Mouse (Mus musculus) E14TG2a.4 (cell line): ENCODE measurements at regions not wholly inside any gene's neighbourhood (a gene's known extent, or its start where the extent isn't known, plus 50 kb on each side); places are given as distances from the start of the nearest gene placed in this dataset.

Experiments used
- H3K27me3 ChIP-seq: 2 replicates; pipeline ENCODE4 v1.6.1; 2014; ENCODE audit warnings: low read length, control low read depth; ENCODE audit not compliant: insufficient read depth
- H3K36me3 ChIP-seq: 2 replicates; pipeline ENCODE4 v1.6.1; 2014; ENCODE audit warnings: low read length, control low read depth; ENCODE audit not compliant: insufficient read depth
- H3K4me1 ChIP-seq: replicated peaks from 2 replicates; pipeline ENCODE4 v1.6.1; 2014; ENCODE audit warnings: low read depth, low read length, control low read depth
- H3K4me3 ChIP-seq: replicated peaks from 2 replicates; pipeline ENCODE4 v1.5.1; 2014; ENCODE audit warnings: mild to moderate bottlenecking, low read length
- H3K9me3 ChIP-seq: 2 replicates; pipeline ENCODE4 v1.6.1; 2014; ENCODE audit warnings: low read length, control low read depth
- CTCF ChIP-seq: conservative IDR thresholded peaks from 2 replicates; pipeline ENCODE4 v1.5.1; 2014; ENCODE audit warnings: low read length
- NANOG ChIP-seq: IDR thresholded peaks from 2 replicates; pipeline ENCODE4 v1.6.1; 2014; ENCODE audit warnings: borderline replicate concordance, low read length, mixed read lengths
- POU5F1 ChIP-seq: IDR thresholded peaks from 2 replicates; pipeline ENCODE4 v1.6.1; 2014; ENCODE audit warnings: low read length, borderline replicate concordance

DNA sequence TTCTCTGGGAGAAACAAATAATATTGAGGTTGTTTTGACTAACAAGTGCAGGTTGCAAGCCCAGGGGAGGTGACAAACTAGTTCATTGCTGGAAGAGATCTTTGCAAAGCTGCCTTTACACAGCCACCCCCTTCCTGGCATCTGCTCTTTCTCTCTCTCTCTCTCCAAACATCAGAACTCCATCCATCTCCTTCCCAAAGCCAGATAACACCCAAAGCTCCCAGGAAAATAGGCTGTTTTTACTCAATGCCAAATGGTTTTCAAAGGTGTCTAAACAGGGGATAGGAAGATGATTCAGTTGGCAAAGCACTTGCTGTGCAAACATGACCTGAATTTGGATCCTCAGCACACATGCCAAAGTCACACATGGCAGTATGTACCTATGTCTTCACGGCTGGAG is 133.9 kb downstream of the Chst1 start:
- peaks cover 17% of the 10 kb centered on the region for H3K9me3 ChIP-seq
- peaks cover 13% of the 10 kb centered on the region for H3K27me3 ChIP-seq
- TF ChIP-seq CTCF, result no peak
- TF ChIP-seq NANOG, result no peak
- TF ChIP-seq POU5F1, result no peak
- peaks cover 14% of the 10 kb centered on the region; the same call in 1 of the 2 replicates for H3K4me1 ChIP-seq
- H3K36me3 ChIP-seq, result no peaks in the 10 kb centered on the region
- H3K4me3 ChIP-seq, result no peak overlapping the region

DNA sequence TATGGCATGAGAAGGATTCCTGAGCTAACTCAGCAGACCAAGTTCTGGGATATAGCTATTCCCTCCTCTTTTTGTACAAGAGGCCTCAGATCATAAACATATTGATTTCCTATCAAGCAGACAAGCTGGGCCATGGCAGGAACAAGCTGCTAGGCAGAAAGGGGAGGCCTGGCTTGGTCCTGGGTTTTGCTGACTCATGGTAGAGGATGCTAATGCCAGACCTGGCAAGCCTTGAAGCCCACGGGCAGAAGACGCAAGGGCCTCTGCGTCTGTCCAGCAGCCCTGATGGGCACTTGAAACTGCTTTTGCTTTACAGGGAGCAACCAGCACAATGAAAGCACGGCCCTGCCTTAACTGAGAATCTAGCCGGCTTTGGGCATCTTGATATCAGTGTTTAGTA is 136.3 kb downstream of the Chst1 start:
- Histone ChIP-seq H3K4me1 (peaks cover 22% of the 10 kb centered on the region), H3K36me3 (no peaks in the 10 kb centered on the region), H3K27me3 (peaks cover 5% of the 10 kb centered on the region; the same call in 1 of the 2 replicates), H3K9me3 (peaks cover 17% of the 10 kb centered on the region), H3K4me3 (no peak overlapping the region)
- TF ChIP-seq NANOG, result no peak

DNA sequence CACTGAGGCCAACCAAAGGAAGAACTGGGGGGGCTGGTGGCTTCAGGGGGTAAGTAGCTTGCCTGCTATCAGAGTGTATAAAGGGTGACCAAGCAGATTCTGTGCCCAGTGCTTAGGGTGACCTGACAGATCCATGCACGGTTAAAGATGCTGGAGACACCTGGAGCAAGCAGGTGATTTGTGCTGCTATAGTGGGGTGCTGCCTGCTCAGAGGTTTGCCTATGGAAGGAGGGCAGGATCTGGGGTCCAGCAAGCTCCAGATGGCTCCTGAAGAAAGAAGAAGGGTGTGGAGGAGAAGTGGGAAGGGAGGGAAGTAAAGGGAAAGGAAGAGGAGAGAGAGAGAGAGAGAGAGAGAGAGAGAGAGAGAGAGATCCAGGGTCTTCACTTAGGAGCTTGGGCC is 137.8 kb downstream of the Chst1 start:
- no peak for TF ChIP-seq POU5F1
- TF ChIP-seq CTCF, result no peak
- TF ChIP-seq NANOG, result no peak
- Histone ChIP-seq H3K4me3 (no peak overlapping the region), H3K27me3 (peaks cover 5% of the 10 kb centered on the region; the same call in 1 of the 2 replicates), H3K9me3 (peaks cover 18% of the 10 kb centered on the region), H3K4me1 (peaks cover 31% of the 10 kb centered on the region), H3K36me3 (no peaks in the 10 kb centered on the region)

DNA sequence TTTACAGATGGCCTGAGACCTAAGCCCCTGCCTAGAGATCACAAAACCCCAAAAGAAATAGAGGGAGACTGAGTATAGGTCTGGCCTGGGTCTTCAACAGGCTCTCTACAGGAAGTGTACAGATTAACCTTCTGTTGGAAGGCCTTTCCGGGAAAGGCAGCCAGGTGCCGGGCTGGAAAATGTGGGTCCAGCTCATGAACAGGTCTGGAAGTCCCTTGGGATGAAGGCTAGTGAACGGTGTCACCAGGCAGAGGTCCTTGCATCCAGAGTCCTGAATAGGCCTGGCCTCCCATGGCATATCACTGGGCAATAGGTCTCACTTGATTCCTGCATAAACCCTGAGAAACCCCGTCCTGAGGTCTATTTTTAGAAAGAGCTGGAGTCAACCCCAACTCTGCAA is 140.1 kb downstream of the Chst1 start:
- no peak overlapping the region for H3K4me3 ChIP-seq
- H3K27me3 ChIP-seq, result peaks cover 5% of the 10 kb centered on the region; the same call in 1 of the 2 replicates
- TF ChIP-seq POU5F1 (no peak), NANOG (no peak), CTCF (no peak)
- H3K9me3 ChIP-seq, result 0 out of 2 replicates have a peak, but pooled peaks cover 3% of the 10 kb centered on the region
- peaks cover 49% of the 10 kb centered on the region for H3K4me1 ChIP-seq
- no peaks in the 10 kb centered on the region for H3K36me3 ChIP-seq

DNA sequence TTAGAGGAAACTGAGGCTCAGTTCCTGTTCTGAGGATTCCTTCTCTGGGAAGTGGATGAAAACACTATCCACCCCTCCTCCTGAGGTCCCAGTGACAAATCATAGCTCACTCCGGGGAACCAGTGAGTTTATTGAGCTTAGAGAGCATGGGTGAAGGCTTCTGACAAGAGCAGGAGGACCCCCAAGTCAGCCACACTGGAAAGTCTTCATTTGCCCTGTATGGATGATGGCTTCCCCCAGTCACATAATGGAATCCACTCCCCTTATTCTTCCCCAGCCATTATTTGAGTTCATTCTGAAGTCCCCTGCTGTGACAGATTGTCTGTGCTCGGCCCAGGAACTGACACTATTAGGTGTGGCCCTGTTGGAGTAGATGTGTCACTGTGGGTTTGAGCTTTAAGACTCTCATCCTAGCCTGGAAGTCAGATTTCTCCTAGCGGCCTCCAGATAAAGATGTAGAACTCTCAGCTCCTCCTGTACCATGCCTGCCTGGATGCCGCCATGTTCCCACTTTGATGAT is 141.3 kb downstream of the Chst1 start:
- H3K9me3 ChIP-seq, result 0 out of 2 replicates have a peak, but pooled peaks cover 3% of the 10 kb centered on the region
- H3K4me3 ChIP-seq, result no peak overlapping the region
- no peaks in the 10 kb centered on the region for H3K36me3 ChIP-seq
- TF ChIP-seq NANOG, result no peak
- TF ChIP-seq CTCF, result no peak
- no peak for TF ChIP-seq POU5F1
- H3K4me1 ChIP-seq, result peaks cover 49% of the 10 kb centered on the region
- peaks cover 5% of the 10 kb centered on the region; the same call in 1 of the 2 replicates for H3K27me3 ChIP-seq

DNA sequence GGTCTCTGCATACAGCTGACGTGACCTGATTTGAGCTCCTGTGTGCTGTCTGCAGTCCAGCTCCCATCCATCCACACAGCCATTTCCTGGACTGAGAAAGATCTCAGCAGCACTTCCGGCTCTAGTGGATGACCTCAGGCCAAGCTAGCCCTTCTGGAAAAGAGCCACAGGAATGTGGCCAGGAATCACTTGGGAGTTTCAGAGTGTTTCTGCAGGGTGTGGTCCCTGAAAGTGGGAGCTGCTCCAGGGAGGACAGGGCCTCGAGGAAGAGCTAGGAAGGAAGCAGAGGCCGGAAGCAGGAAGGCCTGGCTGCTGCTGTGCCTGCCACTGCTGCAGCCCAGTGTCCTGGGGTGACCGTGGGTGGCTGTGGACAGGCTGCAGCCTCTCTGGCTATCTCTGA is 142.5 kb downstream of the Chst1 start:
- TF ChIP-seq POU5F1, result no peak
- no peak for TF ChIP-seq NANOG
- TF ChIP-seq CTCF, result no peak
- Histone ChIP-seq H3K9me3 (0 out of 2 replicates have a peak, but pooled peaks cover 3% of the 10 kb centered on the region), H3K4me3 (no peak overlapping the region), H3K36me3 (no peaks in the 10 kb centered on the region), H3K4me1 (peaks cover 46% of the 10 kb centered on the region), H3K27me3 (peaks cover 5% of the 10 kb centered on the region; the same call in 1 of the 2 replicates)

DNA sequence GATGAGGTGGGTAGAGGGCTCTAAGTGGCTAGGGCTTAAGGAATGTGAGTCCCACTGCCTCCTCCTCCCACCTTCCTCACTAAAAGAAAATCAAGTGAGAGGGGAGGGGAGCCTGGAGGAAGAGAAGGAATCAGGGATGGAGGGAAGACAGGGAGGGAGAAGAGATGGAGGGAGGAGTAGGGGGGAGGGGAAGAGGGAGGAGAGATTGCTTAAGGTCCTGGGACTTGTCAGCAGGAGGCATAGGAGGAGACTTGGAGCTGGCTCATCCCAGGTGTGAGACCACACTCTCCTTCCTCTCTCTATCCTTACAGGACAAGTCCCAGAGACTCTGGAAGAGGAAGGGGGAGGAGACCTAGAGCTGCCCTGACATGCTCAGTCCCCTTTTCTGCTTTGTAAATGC is 143.2 kb downstream of the Chst1 start:
- TF ChIP-seq POU5F1, result no peak
- TF ChIP-seq CTCF, result no peak
- no peak for TF ChIP-seq NANOG
- peaks cover 6% of the 10 kb centered on the region; the same call in 1 of the 2 replicates for H3K27me3 ChIP-seq
- H3K9me3 ChIP-seq, result 0 out of 2 replicates have a peak, but pooled peaks cover 3% of the 10 kb centered on the region
- H3K4me1 ChIP-seq, result peaks cover 46% of the 10 kb centered on the region
- no peaks in the 10 kb centered on the region for H3K36me3 ChIP-seq
- no peak overlapping the region for H3K4me3 ChIP-seq

DNA sequence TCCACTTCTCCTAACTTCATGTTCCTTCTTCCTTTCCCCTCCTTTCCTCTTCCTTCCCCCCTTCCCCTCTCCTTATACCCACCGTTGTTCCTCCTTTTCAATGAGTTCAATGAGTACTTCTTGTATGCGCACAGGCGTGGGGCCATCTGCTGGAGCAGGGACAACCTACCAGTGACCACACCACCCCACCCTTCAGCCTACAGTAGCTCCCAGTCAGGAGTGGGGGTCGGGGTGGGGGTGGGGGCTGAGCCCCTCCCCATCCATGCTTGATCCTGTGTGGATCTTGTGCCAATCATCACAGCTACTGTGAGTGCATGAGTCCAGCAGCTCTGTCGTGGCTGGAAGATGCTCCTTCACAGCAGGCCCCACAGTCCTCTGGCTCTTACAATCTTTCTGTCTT is 143.6 kb downstream of the Chst1 start:
- 0 out of 2 replicates have a peak, but pooled peaks cover 3% of the 10 kb centered on the region for H3K9me3 ChIP-seq
- H3K36me3 ChIP-seq, result no peaks in the 10 kb centered on the region
- H3K27me3 ChIP-seq, result peaks cover 10% of the 10 kb centered on the region; the same call in 1 of the 2 replicates
- H3K4me3 ChIP-seq, result no peak overlapping the region
- TF ChIP-seq POU5F1, result no peak
- TF ChIP-seq CTCF, result no peak
- no peak for TF ChIP-seq NANOG
- peaks cover 43% of the 10 kb centered on the region for H3K4me1 ChIP-seq

DNA sequence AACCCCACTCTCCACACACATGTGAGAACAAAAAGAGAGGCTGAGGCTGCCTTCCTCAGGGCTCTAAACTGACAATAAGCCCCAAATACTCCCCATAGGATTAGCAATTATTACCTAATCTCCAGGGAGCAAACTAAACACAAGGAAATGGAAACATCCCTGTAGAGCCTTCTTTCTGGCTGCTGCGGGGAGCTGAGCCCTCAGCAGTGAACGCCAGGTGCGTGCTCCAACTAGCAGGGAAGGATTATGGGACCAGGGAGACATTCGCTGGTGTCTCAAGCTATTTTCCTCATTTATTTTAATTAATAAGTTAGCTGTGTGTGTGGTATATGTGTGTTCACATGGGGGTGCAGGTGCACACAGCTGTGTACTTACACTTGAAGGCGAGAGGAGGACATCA is 144.4 kb downstream of the Chst1 start:
- peaks cover 8% of the 10 kb centered on the region; the same call in 1 of the 2 replicates for H3K27me3 ChIP-seq
- no peak overlapping the region for H3K4me3 ChIP-seq
- TF ChIP-seq POU5F1 (no peak), CTCF (no peak), NANOG (no peak)

More for the DNA sequence above, 144.4 kb downstream of the Chst1 start:
- Histone ChIP-seq H3K9me3 (0 out of 2 replicates have a peak, but pooled peaks cover 3% of the 10 kb centered on the region), H3K36me3 (no peaks in the 10 kb centered on the region), H3K4me1 (peaks cover 42% of the 10 kb centered on the region)
